Mouse (Mus musculus) bone marrow macrophage, adult 2 months (primary cell): ENCODE measurements around the gene Fam131c. TPM values are rescaled to one million over a fixed set of nuclear protein-coding genes. Genes with fewer than 3 reads are reported as not detected.

Experiments used
- H3K27ac ChIP-seq: 2 replicates; pipeline ENCODE4 v1.5.1; 2012; ENCODE audit warnings: low read depth, low read length; ENCODE audit not compliant: insufficient read depth
- H3K4me1 ChIP-seq: 2 replicates; pipeline ENCODE4 v1.6.1; 2012; ENCODE audit warnings: low read length; ENCODE audit not compliant: control insufficient read depth, insufficient read depth
- H3K4me3 ChIP-seq: 2 replicates; pipeline ENCODE4 v1.5.1; 2012; ENCODE audit warnings: mild to moderate bottlenecking, low read length, moderate library complexity; ENCODE audit not compliant: insufficient read depth
- CTCF ChIP-seq: IDR thresholded peaks from 2 replicates; pipeline ENCODE4 v1.5.1; 2012; ENCODE audit warnings: low read depth, mild to moderate bottlenecking, low read length, moderate library complexity
- POLR2A ChIP-seq: IDR thresholded peaks from 2 replicates; pipeline ENCODE4 v1.6.1; 2012; ENCODE audit warnings: mild to moderate bottlenecking, low read depth, low read length, borderline replicate concordance
- polyA plus RNA-seq: library from polyadenylated mRNA; stranded (reverse); fragments of >200 nt; gene quantifications from 2 replicates; pipeline ENCODE4 v1.2.4, GENCODE M21; 2012; ENCODE audit not compliant: missing spikeins, insufficient read depth, insufficient read length

Gene Fam131c
- polyA plus RNA-seq, 1 experiment: not detected

DNA sequence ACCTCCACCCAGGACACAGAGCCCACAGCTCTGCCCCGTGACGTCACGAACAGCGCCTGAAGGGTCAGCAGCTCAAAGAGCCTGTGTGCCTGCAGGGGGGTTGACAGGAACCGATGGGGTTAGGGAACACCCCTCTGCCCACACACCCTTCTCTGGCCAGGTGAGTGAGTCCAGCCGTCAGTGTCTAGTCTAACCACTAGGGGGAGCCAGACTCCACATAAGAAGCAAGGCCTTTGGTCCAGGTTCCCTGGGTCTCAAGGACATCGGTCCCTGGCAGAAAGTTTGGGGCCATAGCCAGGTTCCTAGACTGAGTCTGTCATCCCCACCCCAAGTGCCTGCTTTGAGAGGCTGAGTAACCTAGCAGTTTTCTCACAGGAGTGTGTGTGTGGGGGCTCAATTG, 17.3 kb downstream of the Fam131c start:
- no peak for TF ChIP-seq POLR2A
- TF ChIP-seq CTCF: peak; percentile 70
- Histone ChIP-seq H3K27ac (no peak overlapping the region), H3K4me3 (no peak overlapping the region), H3K4me1 (no peaks in the 10 kb centered on the region)

DNA sequence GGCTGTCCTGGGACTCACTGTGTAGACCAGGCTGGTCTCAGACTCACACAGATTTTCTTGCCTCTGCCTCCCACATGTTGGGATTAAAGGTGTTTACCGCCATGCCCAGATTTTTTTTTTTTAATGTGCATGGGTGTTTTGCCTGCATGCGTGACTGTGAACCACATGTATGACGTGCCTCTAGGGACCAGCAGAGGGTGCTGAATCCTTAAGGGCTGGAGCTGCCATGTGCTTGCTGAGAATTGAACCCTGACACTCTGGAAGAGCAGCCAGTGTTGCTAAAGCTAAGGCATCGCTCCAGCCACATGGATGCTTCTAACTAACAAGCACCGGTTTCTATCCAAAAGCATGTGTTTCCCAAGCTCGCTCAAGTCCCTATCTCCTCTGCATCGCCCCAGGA, 18.1 kb downstream of the Fam131c start:
- TF ChIP-seq CTCF (no peak), POLR2A (no peak)
- Histone ChIP-seq H3K4me1 (no peaks in the 10 kb centered on the region), H3K4me3 (no peak overlapping the region), H3K27ac (no peak overlapping the region)

DNA sequence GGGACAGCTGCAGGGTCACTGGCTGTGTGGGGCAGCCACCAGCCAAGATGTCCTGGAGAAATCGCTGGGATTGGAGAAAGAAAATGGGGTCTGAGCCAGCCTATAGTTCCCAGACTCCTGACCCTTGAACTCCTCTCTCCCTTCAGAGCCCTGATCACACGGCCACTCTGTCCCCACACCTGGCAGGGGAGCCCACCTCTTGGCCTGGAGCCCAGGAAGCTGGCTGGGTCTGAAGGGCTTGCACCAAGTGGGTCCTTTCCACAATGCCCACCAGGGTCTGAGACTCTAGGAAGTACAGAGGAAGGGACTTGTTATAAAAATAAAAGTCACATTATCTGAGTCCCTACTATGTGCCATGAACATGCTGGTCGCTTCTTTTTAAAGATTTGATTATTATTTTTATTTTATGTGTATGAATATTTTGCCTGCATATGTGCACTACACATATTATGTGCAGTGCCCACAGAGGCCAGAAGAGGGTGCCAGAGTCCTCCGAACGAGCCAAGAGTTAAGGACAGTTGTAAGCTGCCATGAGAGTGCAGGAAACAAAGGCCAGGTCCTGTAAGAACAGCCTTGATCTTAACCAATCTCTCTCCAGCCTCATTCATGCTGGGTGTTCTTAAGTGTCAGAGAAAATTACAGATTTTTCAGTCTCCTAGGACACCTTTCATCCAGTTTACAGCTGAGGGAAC, 19.2 kb downstream of the Fam131c start:
- no peak overlapping the region for H3K27ac ChIP-seq
- peak; percentile 77 for TF ChIP-seq CTCF
- no peak for TF ChIP-seq POLR2A

DNA sequence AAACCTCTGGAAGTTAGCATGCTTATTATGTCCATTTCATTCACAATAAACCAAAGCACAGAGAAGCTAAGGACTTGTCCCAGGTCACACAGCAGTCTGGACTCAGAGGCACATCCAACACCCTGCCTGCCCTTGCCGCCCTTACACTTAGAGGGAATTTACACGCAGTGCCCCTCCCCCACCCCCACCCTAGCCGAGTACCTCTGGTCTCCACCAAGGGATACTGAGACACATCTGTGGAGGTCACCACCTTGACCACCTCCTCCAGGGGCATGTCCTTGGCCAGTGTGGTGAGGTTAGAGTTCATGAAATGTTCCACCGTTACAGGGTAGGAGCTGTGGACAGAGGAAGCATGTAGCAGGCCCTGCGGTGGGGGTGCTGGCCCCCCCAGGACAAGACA, 19.9 kb downstream of the Fam131c start:
- no peaks in the 10 kb centered on the region for H3K4me1 ChIP-seq
- TF ChIP-seq POLR2A: no peak
- TF ChIP-seq CTCF: no peak
- H3K27ac ChIP-seq: no peak overlapping the region
- H3K4me3 ChIP-seq: no peak overlapping the region

More for the DNA sequence above, 19.2 kb downstream of the Fam131c start:
- H3K4me1 ChIP-seq: no peaks in the 10 kb centered on the region
- no peak overlapping the region for H3K4me3 ChIP-seq

DNA sequence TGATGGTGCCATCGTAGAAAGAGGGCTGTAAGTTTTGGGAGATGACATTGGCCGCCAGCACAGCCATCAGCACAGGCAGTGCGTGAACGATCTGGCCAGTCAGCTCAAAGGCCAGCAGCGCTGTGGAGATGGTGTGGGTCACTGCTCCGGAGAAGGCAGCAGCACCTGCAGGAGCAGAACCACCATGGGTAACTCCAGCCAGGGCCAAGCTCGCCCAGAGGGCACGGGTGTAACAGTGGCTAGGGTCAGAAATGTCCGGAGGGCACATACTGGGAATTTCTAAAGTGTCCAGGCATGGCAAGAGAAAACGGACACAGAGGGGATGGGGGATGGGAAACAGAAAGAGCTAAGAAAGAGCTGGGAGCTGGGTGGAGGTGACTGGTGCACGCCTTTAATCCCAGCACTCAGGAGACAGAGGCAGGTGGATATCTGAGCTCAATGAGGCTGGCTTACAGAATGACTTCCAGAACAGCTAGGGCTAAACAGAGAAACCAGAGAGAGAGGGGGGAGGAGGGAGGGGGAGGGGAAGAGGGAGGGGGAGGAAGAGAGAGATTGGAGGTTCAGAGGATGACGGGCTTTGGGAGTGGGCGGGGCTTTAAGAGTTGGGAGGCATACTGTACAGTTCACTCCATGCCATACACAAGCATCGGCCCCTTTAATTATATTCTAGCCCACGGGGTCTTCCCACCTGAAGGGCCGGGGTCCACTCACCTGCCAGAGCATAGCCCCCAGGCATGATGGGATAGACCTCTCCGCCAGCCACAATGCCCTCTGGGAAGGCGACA, 21.5 kb downstream of the Fam131c start:
- no peaks in the 10 kb centered on the region for H3K4me1 ChIP-seq
- no peak overlapping the region for H3K4me3 ChIP-seq
- TF ChIP-seq CTCF: no peak
- no peak for TF ChIP-seq POLR2A
- H3K27ac ChIP-seq: no peak overlapping the region

DNA sequence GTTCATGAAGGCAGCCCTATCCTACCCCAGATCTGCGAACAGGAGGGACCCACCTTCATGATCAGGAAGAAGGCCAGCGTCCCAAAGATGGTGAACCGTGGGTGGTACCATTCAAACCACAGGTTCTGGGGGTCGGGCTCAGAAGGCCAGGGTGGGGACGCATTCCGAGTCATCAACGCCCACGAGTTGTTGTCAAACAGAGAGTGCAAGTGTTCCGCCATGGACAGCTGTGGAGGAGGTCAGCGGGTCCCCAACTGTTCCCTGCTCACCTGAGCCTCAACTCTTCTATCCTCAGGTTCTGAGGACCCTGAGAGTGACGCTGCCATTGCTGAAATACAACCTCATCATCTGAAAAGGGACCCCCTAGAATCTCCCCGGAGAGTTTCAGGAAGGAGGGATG, 23.3 kb downstream of the Fam131c start:
- Histone ChIP-seq H3K27ac (no peak overlapping the region), H3K4me3 (no peak overlapping the region), H3K4me1 (no peaks in the 10 kb centered on the region)
- no peak for TF ChIP-seq POLR2A
- no peak for TF ChIP-seq CTCF

DNA sequence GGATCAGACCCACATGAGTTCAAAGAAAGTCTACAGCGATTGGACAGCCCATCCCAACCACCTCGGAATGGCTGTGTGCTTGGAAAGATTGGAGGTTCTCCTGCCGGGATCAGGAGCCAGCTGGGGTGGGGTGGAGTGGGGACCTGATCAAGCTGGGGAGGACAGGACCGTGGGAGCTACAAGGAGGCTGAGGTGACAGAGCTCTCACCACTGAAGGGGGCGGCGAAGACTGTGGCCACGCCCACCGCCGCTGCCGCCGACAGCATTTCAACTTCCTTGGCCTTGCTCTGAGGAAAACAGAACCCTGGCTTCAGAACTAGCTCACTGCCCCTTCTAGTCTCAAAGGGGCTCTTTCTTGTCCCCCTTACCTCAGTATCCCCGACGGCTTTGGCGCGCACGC, 26.7 kb downstream of the Fam131c start:
- no peak for TF ChIP-seq POLR2A
- TF ChIP-seq CTCF: no peak
- Histone ChIP-seq H3K27ac (no peak overlapping the region), H3K4me3 (no peak overlapping the region), H3K4me1 (no peaks in the 10 kb centered on the region)

DNA sequence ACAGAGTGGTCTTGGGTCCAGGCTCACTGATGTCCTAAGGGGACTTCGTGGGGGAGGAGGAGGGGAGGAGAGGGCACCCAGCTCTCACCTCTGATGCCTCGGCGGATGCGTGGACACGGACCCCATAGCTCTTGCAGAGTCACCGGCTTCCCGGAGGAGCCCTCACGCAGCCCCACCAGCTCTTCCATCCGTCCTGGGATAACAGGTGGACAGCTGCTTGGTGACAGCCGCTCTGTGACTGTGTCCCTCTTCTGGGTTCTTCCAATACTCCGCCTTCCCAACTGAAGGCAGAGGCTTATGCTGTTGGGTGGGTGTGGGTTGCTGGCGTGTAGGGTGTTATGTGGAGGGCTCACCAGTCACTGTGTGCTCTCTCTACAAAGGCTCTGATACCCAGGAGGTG, 29.8 kb downstream of the Fam131c start:
- Histone ChIP-seq H3K4me1 (no peaks in the 10 kb centered on the region), H3K27ac (no peak overlapping the region), H3K4me3 (no peak overlapping the region)
- TF ChIP-seq POLR2A: no peak
- TF ChIP-seq CTCF: no peak

DNA sequence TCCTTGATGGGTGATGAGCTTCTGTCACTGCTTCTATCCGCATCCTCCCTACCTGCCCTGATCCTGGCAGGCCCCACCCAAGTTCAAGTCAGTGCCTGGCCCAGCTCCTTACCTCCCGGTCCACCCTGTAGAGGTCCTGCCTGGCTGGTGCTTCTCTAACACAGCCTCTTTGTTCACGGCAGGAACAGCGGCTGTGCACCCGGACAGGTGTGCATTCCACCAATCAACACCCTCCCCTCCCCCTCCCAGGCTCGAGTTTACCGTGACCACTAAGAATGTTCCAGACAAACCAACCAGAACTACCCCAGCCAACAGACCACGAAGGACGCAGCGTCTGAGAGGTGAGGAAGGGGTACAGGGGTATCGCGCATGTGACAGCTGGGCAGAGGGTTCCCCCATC, 30.5 kb downstream of the Fam131c start, which contains the start of gene Clcnka:
Clcnka (minus strand) TSS at position 180 of the 400 bp plus-strand sequence.
- Histone ChIP-seq H3K4me1 (no peaks in the 10 kb centered on the region), H3K27ac (no peak within 1 kb of the TSS), H3K4me3 (no peak within 1 kb of the TSS)
- TF ChIP-seq CTCF (no peak), POLR2A (no peak)

DNA sequence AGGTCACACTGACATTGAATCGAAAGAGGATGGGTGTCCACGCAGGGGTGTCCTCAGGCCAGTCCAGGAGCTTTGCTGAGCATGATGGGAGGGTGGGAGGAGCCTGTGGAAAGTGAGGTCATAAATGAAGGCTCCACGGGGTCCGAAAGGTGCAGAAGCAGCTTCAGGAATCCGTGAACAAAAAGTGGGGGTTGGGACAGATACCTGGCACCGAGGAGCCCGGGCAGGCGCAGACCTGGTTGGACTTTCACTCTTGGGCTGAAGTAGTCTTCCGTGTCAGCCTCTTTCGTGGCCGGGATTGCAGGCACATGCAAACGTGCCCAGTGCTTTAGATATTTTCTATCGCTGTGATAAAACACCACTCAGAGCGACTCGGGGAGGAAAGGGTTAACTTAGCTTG, 32.2 kb downstream of the Fam131c start:
- Histone ChIP-seq H3K27ac (no peak overlapping the region), H3K4me1 (no peaks in the 10 kb centered on the region), H3K4me3 (no peak overlapping the region)
- TF ChIP-seq POLR2A (no peak), CTCF (no peak)
